Mouse (Mus musculus) kidney, adult 2 months (tissue): Measurements from ENCODE around the gene Mkln1.

Source experiments
- CTCF ChIP-seq: fragments of 200-500 bp; conservative IDR thresholded peaks from 2 replicates; pipeline ENCODE4 v1.5.1; 2011; ENCODE audit warnings: low read depth, mild to moderate bottlenecking, control low read depth, low read length, moderate library complexity, mixed read lengths; ENCODE audit not compliant: insufficient read depth, insufficient read length
- POLR2A ChIP-seq: fragments of 200-500 bp; IDR thresholded peaks from one replicate; pipeline ENCODE4 v1.6.1; 2011; ENCODE audit warnings: low read depth, low read length, control low read depth

GRCm38 (mm10) chr6:31398431-31399205, at the start of gene Mkln1:
- TF ChIP-seq CTCF = no peak
- peak; percentile 34 for TF ChIP-seq POLR2A
